Mouse (Mus musculus): Measurements from ENCODE around the gene Gstm4. TPM values are rescaled to one million over a fixed set of nuclear protein-coding genes. Genes with fewer than 3 reads are reported as not detected.

The Gstm4 gene
- polyA plus RNA-seq, 1 experiment = 0.39 TPM

- Histone ChIP-seq H3K27me3 (ENCODE audit: control insufficient read depth, insufficient read depth, insufficient read length) (no peaks in the 10 kb centered on the region), H3K79me3 (ENCODE audit: low read depth) (no peaks in the 10 kb centered on the region), H3K4me3 (ENCODE audit: insufficient read depth, poor library complexity, severe bottlenecking) (no peak overlapping the region), H3K79me2 (ENCODE audit: control insufficient read depth, insufficient read depth) (no peaks in the 10 kb centered on the region), H3ac (ENCODE audit: control insufficient read depth, insufficient read length, low read depth) (no peak overlapping the region), H3K36me3 (ENCODE audit: control insufficient read depth, insufficient read depth) (peaks cover 6% of the 10 kb centered on the region)
- TF ChIP-seq CEBPB (IDR thresholded peaks at IDR 0.05; ENCODE audit: low read depth) = no peak
Measured at GRCm38 (mm10) chr3:108068826-108069225, 24.1 kb upstream of the Gstm4 start.

GRCm38 (mm10) chr3:108067370-108067934, 22.8 kb upstream of the Gstm4 start:
- TF ChIP-seq FOSL1 (IDR thresholded peaks at IDR 0.05; ENCODE audit: insufficient read depth, low read length, poor library complexity, severe bottlenecking) = no peak
- TF ChIP-seq MAX (IDR thresholded peaks at IDR 0.05) = no peak
- TF ChIP-seq CTCF (IDR thresholded peaks at IDR 0.05; ENCODE audit: control insufficient read depth, insufficient read depth, insufficient read length) = no peak
- TF ChIP-seq MYOD1 (IDR thresholded peaks at IDR 0.05; ENCODE audit: control insufficient read depth, insufficient read length, low read depth) = no peak
- TF ChIP-seq MYOG (IDR thresholded peaks at IDR 0.05; ENCODE audit: control insufficient read depth, extremely low read depth, insufficient read length) = no peak
- no peak for TF ChIP-seq USF1 (IDR thresholded peaks at IDR 0.05; ENCODE audit: low read depth)
- no peak for TF ChIP-seq CEBPB (IDR thresholded peaks at IDR 0.05; ENCODE audit: low read depth)
- Histone ChIP-seq H3K36me3 (ENCODE audit: control insufficient read depth, insufficient read depth) (no peaks in the 10 kb centered on the region), H3K27me3 (ENCODE audit: control insufficient read depth, insufficient read depth, insufficient read length) (no peaks in the 10 kb centered on the region), H3K4me3 (ENCODE audit: insufficient read depth, poor library complexity, severe bottlenecking) (no peak overlapping the region), H3K79me2 (ENCODE audit: control insufficient read depth, insufficient read depth) (no peaks in the 10 kb centered on the region), H3ac (ENCODE audit: control insufficient read depth, insufficient read length, low read depth) (no peak overlapping the region), H3K79me3 (ENCODE audit: low read depth) (no peaks in the 10 kb centered on the region)

GRCm38 (mm10) chr3:108065551-108065950, 20.9 kb upstream of the Gstm4 start:
- no peak for TF ChIP-seq USF1 (IDR thresholded peaks at IDR 0.05; ENCODE audit: low read depth)
- TF ChIP-seq FOSL1 (IDR thresholded peaks at IDR 0.05; ENCODE audit: insufficient read depth, low read length, poor library complexity, severe bottlenecking) = no peak
- TF ChIP-seq CTCF (IDR thresholded peaks at IDR 0.05; ENCODE audit: control insufficient read depth, insufficient read depth, insufficient read length) = no peak
- TF ChIP-seq MYOD1 (IDR thresholded peaks at IDR 0.05; ENCODE audit: control insufficient read depth, insufficient read length, low read depth) = no peak
- Histone ChIP-seq H3K4me3 (ENCODE audit: insufficient read depth, poor library complexity, severe bottlenecking) (no peak overlapping the region), H3K27me3 (ENCODE audit: control insufficient read depth, insufficient read depth, insufficient read length) (no peaks in the 10 kb centered on the region), H3ac (ENCODE audit: control insufficient read depth, insufficient read length, low read depth) (no peak overlapping the region), H3K79me3 (ENCODE audit: low read depth) (no peaks in the 10 kb centered on the region), H3K79me2 (ENCODE audit: control insufficient read depth, insufficient read depth) (no peaks in the 10 kb centered on the region), H3K36me3 (ENCODE audit: control insufficient read depth, insufficient read depth) (no peaks in the 10 kb centered on the region)

- H3K36me3 ChIP-seq (ENCODE audit: control insufficient read depth, insufficient read depth) = no peaks in the 10 kb centered on the region
- no peak overlapping the region for H3K4me3 ChIP-seq (ENCODE audit: insufficient read depth, poor library complexity, severe bottlenecking)
- no peak overlapping the region for H3ac ChIP-seq (ENCODE audit: control insufficient read depth, insufficient read length, low read depth)
- no peaks in the 10 kb centered on the region for H3K79me3 ChIP-seq (ENCODE audit: low read depth)
- no peak for TF ChIP-seq FOSL1 (IDR thresholded peaks at IDR 0.05; ENCODE audit: insufficient read depth, low read length, poor library complexity, severe bottlenecking)
- TF ChIP-seq MYOG (IDR thresholded peaks at IDR 0.05; ENCODE audit: control insufficient read depth, extremely low read depth, insufficient read length) = no peak
- no peak for TF ChIP-seq USF1 (IDR thresholded peaks at IDR 0.05; ENCODE audit: low read depth)
- no peak for TF ChIP-seq MYOD1 (IDR thresholded peaks at IDR 0.05; ENCODE audit: control insufficient read depth, insufficient read length, low read depth)
- no peak for TF ChIP-seq CTCF (IDR thresholded peaks at IDR 0.05; ENCODE audit: control insufficient read depth, insufficient read depth, insufficient read length)
- TF ChIP-seq MAX (IDR thresholded peaks at IDR 0.05) = no peak
- no peak for TF ChIP-seq CEBPB (IDR thresholded peaks at IDR 0.05; ENCODE audit: low read depth)
- H3K79me2 ChIP-seq (ENCODE audit: control insufficient read depth, insufficient read depth) = no peaks in the 10 kb centered on the region
- no peaks in the 10 kb centered on the region for H3K27me3 ChIP-seq (ENCODE audit: control insufficient read depth, insufficient read depth, insufficient read length)
Measured at GRCm38 (mm10) chr3:108064672-108065071, 20.0 kb upstream of the Gstm4 start.

GRCm38 (mm10) chr3:108062648-108063047, 18.0 kb upstream of the Gstm4 start:
- Histone ChIP-seq H3K27me3 (ENCODE audit: control insufficient read depth, insufficient read depth, insufficient read length) (no peaks in the 10 kb centered on the region), H3K79me2 (ENCODE audit: control insufficient read depth, insufficient read depth) (no peaks in the 10 kb centered on the region), H3K4me3 (ENCODE audit: insufficient read depth, poor library complexity, severe bottlenecking) (no peak overlapping the region), H3ac (ENCODE audit: control insufficient read depth, insufficient read length, low read depth) (no peak overlapping the region), H3K36me3 (ENCODE audit: control insufficient read depth, insufficient read depth) (no peaks in the 10 kb centered on the region), H3K79me3 (ENCODE audit: low read depth) (no peaks in the 10 kb centered on the region)
- TF ChIP-seq MYOG (IDR thresholded peaks at IDR 0.05; ENCODE audit: control insufficient read depth, extremely low read depth, insufficient read length) (no peak), CTCF (IDR thresholded peaks at IDR 0.05; ENCODE audit: control insufficient read depth, insufficient read depth, insufficient read length) (no peak), MYOD1 (IDR thresholded peaks at IDR 0.05; ENCODE audit: control insufficient read depth, insufficient read length, low read depth) (no peak), FOSL1 (IDR thresholded peaks at IDR 0.05; ENCODE audit: insufficient read depth, low read length, poor library complexity, severe bottlenecking) (no peak), MAX (IDR thresholded peaks at IDR 0.05) (no peak), USF1 (IDR thresholded peaks at IDR 0.05; ENCODE audit: low read depth) (no peak), CEBPB (IDR thresholded peaks at IDR 0.05; ENCODE audit: low read depth) (no peak)

GRCm38 (mm10) chr3:108061420-108061819, 16.7 kb upstream of the Gstm4 start:
- Histone ChIP-seq H3K79me2 (ENCODE audit: control insufficient read depth, insufficient read depth) (no peaks in the 10 kb centered on the region), H3K4me3 (ENCODE audit: insufficient read depth, poor library complexity, severe bottlenecking) (no peak overlapping the region), H3K27me3 (ENCODE audit: control insufficient read depth, insufficient read depth, insufficient read length) (no peaks in the 10 kb centered on the region), H3ac (ENCODE audit: control insufficient read depth, insufficient read length, low read depth) (no peak overlapping the region), H3K36me3 (ENCODE audit: control insufficient read depth, insufficient read depth) (no peaks in the 10 kb centered on the region), H3K79me3 (ENCODE audit: low read depth) (no peaks in the 10 kb centered on the region)
- TF ChIP-seq FOSL1 (IDR thresholded peaks at IDR 0.05; ENCODE audit: insufficient read depth, low read length, poor library complexity, severe bottlenecking) = no peak
- TF ChIP-seq CEBPB (IDR thresholded peaks at IDR 0.05; ENCODE audit: low read depth) = no peak
- TF ChIP-seq CTCF (IDR thresholded peaks at IDR 0.05; ENCODE audit: control insufficient read depth, insufficient read depth, insufficient read length) = no peak
- no peak for TF ChIP-seq MYOD1 (IDR thresholded peaks at IDR 0.05; ENCODE audit: control insufficient read depth, insufficient read length, low read depth)
- TF ChIP-seq MYOG (IDR thresholded peaks at IDR 0.05; ENCODE audit: control insufficient read depth, extremely low read depth, insufficient read length) = no peak
- no peak for TF ChIP-seq MAX (IDR thresholded peaks at IDR 0.05)
- no peak for TF ChIP-seq USF1 (IDR thresholded peaks at IDR 0.05; ENCODE audit: low read depth)

Data from C2C12 (cell line).